Mouse (Mus musculus): ENCODE measurements around the gene Lsr. TPM values are rescaled to one million over a fixed set of nuclear protein-coding genes. Genes with fewer than 3 reads are reported as not detected.
A peak's percentile ranks its signal among the peaks of the same experiment; 100 is the strongest.

Gene Lsr
- 2.1 TPM in 1 of 2 replicates, not detected in the other for polyA plus RNA-seq (2012; ENCODE audit: insufficient read depth, low replicate concordance)

DNA sequence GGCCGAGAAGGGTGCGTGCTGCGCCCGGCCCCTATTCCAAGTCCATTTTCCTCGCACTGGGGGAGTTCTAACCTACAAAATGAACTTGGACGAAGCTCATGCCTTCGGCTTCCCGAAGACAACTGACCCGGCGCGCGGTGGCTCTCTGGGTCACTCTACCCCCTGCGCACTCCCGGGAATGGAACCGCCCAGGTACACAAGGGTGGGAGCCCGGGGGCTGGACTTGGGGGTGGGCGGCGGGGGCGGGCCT, at the start of gene Lsr:
Lsr (minus strand) TSS at position 214 of the 250 bp plus-strand sequence.
- Histone ChIP-seq H3K36me3 (replicated peaks; ENCODE audit: low read length) (no peaks in the 10 kb centered on the region), H3K4me1 (peaks cover 23% of the 10 kb centered on the region), H3K4me3 (replicated peaks) (peak within 1 kb of the TSS; percentile 91), H3K9me3 (no peaks in the 10 kb centered on the region), H3K27me3 (replicated peaks) (peaks cover 22% of the 10 kb centered on the region)
- no peak for TF ChIP-seq GATA1 (IDR thresholded peaks at IDR 0.05; ENCODE audit: borderline replicate concordance, low read length)
- no peak for TF ChIP-seq FLI1 (IDR thresholded peaks at IDR 0.05; ENCODE audit: low read length)

DNA sequence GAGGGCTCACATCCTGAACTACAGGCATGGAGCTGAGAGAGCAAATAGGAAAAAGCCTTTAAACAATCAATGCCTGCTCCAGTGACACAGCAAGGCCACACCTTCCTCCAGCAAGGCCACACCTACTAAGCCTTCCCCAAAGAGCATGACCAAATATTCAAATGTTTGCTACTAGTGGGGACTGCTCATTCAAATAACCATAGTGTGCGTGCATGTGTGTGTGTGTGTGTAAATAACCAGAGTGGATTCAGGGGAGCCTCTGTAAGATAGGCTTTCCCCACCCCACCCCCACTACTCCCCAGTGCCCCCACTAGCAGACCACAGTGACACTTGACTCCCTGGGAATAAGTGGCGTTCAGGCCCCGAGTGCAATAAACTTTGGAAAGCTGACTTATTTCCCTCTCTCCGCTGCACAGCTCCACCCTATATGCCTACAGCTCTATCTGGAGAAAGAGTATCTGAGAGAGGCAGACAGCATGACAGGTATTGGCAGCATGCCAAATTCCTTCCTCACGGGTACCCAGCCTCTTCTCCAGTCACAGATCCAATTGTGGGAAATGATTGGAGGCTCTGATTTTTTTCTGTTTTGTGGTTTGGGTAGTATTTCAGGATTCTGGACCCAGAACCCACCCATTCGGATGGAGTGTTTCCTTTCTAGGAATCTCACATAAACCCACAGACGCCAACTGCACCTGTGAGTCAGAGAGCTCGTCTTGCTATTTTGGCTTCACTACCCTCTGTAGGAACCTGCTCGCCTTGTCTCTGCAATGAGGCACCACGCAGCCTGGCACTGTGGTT, 44.0 kb upstream of the Lsr start:
- TF ChIP-seq GATA1 (IDR thresholded peaks at IDR 0.05; ENCODE audit: borderline replicate concordance, low read length) (no peak), FLI1 (IDR thresholded peaks at IDR 0.05; ENCODE audit: low read length) (no peak)

DNA sequence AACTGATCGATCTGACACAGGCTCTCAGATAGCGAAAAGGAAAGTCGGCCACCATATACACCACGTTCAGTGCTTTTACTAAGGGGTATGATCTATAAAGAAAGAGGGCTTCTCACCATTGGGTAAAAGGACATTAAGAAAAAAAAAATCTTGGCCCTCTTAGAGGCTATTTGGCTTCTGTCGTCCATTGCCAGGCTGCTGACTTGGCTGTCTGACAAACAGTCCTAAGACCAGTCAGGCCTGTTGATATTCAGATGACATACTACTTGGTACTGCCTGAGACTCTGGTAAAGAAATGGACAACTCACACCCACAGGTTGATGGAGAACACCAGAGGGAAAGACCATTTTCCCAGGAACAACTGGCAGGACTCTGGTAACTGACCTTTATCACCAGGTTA, 39.7 kb upstream of the Lsr start:
- no peaks in the 10 kb centered on the region for H3K36me3 ChIP-seq (replicated peaks; ENCODE audit: low read length)
- no peak overlapping the region for H3K4me3 ChIP-seq (replicated peaks)
- H3K27me3 ChIP-seq (replicated peaks) = peaks cover 3% of the 10 kb centered on the region
- TF ChIP-seq FLI1 (IDR thresholded peaks at IDR 0.05; ENCODE audit: low read length) (no peak), GATA1 (IDR thresholded peaks at IDR 0.05; ENCODE audit: borderline replicate concordance, low read length) (no peak)
- no peaks in the 10 kb centered on the region for H3K9me3 ChIP-seq
- H3K4me1 ChIP-seq = peaks cover 45% of the 10 kb centered on the region

More for the DNA sequence above, 44.0 kb upstream of the Lsr start:
- Histone ChIP-seq H3K4me3 (replicated peaks) (no peak overlapping the region), H3K27me3 (replicated peaks) (peaks cover 8% of the 10 kb centered on the region), H3K36me3 (replicated peaks; ENCODE audit: low read length) (no peaks in the 10 kb centered on the region), H3K4me1 (peaks cover 18% of the 10 kb centered on the region), H3K9me3 (0 out of 2 replicates have a peak, but pooled peaks cover 4% of the 10 kb centered on the region)

DNA sequence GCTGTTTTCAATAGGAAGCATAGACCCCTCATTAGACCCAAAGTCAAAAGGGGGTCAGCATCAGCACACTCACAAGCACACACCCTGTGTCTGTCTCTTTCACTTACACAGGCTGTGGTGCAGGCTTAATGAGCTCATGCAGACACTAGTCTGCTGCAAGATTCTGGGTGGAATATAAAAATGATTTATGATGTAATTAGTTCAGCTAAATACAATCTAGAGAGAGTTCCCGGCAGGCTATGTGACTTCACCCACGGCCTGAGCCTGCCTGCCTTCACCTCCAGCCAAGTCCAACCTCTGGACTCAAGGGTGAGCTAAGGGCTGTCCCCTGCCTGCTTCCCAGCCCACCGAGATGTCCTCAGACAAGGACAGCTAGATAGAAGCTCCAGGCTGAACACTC, 35.6 kb upstream of the Lsr start:
- H3K9me3 ChIP-seq = peaks cover 8% of the 10 kb centered on the region
- H3K4me3 ChIP-seq (replicated peaks) = no peak overlapping the region
- TF ChIP-seq FLI1 (IDR thresholded peaks at IDR 0.05; ENCODE audit: low read length) (no peak), GATA1 (IDR thresholded peaks at IDR 0.05; ENCODE audit: borderline replicate concordance, low read length) (no peak)
- H3K4me1 ChIP-seq = peaks cover 63% of the 10 kb centered on the region
- no peaks in the 10 kb centered on the region for H3K27me3 ChIP-seq (replicated peaks)
- peaks cover 8% of the 10 kb centered on the region for H3K36me3 ChIP-seq (replicated peaks; ENCODE audit: low read length)

DNA sequence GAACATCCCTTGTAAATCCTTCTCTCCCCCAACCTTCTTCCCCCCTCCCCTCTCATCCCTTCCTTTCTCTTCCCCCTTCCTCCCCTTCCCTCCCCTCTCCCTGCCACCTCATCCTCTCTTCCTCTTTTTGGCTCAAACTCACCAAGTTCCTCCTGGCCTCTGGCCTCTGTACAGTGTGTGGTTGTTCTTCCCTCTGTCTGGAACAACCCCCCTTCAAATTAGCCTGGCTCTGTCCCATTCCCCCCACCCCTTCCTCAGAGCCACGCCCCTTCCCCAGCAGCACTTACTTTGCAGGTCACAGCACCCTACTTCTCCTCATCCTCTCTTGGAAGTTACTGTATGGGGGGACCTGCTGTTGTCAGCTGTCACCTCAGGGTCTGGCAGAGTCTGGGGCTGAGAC, 34.9 kb upstream of the Lsr start:
- H3K36me3 ChIP-seq (replicated peaks; ENCODE audit: low read length) = peaks cover 8% of the 10 kb centered on the region
- no peaks in the 10 kb centered on the region for H3K27me3 ChIP-seq (replicated peaks)
- no peak for TF ChIP-seq GATA1 (IDR thresholded peaks at IDR 0.05; ENCODE audit: borderline replicate concordance, low read length)
- TF ChIP-seq FLI1 (IDR thresholded peaks at IDR 0.05; ENCODE audit: low read length) = no peak
- H3K4me1 ChIP-seq = peaks cover 71% of the 10 kb centered on the region
- peak overlapping the region; percentile 73 for H3K4me3 ChIP-seq (replicated peaks)
- peaks cover 8% of the 10 kb centered on the region for H3K9me3 ChIP-seq

DNA sequence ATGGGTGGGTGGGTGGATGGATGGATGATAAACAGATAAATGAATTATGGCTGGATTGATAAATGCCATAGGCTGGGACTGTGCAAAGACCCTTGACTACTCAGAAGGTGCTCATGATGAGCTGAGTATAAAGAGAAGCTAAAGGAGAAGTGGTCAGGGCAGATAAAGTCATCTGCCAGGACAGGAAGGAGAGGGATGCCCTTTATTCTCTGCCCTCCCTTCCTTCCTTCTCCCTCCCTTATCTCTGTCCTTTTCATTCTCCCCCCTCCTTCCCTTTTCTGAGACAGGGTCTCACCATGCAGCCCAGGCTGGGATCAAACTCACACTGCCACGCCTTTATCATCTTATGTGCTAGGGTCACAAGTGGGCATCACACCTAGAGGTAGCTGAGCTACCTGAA, 34.5 kb upstream of the Lsr start:
- peaks cover 8% of the 10 kb centered on the region for H3K36me3 ChIP-seq (replicated peaks; ENCODE audit: low read length)
- peaks cover 8% of the 10 kb centered on the region for H3K9me3 ChIP-seq
- H3K4me3 ChIP-seq (replicated peaks) = peak overlapping the region; percentile 73
- no peaks in the 10 kb centered on the region for H3K27me3 ChIP-seq (replicated peaks)
- H3K4me1 ChIP-seq = peaks cover 75% of the 10 kb centered on the region
- TF ChIP-seq GATA1 (IDR thresholded peaks at IDR 0.05; ENCODE audit: borderline replicate concordance, low read length) = no peak
- TF ChIP-seq FLI1 (IDR thresholded peaks at IDR 0.05; ENCODE audit: low read length) = no peak

DNA sequence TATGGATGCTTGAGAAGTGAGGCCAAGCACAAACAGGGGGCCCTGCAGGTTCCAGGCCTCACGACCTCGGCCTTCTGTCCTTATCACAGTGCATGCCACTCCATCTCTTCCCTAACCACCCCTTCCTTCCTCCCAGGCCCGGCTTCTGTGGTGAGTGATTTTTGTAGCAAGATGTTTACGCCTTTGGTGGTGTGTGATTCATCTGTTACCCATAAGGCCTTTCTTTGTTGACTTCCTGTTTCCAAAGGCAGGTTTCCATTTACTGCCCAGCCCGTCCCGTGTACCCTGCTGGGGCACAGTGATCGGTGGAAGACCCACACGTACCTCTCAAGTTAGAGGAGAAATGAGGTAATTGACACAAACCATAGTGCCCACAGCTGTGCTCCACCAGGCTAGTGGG, 29.4 kb upstream of the Lsr start:
- TF ChIP-seq FLI1 (IDR thresholded peaks at IDR 0.05; ENCODE audit: low read length) = no peak
- TF ChIP-seq GATA1 (IDR thresholded peaks at IDR 0.05; ENCODE audit: borderline replicate concordance, low read length) = peak; percentile 76; the same call in 1 of the 3 replicates
- Histone ChIP-seq H3K4me3 (replicated peaks) (peak overlapping the region; percentile 82), H3K9me3 (peaks cover 8% of the 10 kb centered on the region), H3K4me1 (peaks cover 74% of the 10 kb centered on the region), H3K27me3 (replicated peaks) (no peaks in the 10 kb centered on the region), H3K36me3 (replicated peaks; ENCODE audit: low read length) (peaks cover 8% of the 10 kb centered on the region)

DNA sequence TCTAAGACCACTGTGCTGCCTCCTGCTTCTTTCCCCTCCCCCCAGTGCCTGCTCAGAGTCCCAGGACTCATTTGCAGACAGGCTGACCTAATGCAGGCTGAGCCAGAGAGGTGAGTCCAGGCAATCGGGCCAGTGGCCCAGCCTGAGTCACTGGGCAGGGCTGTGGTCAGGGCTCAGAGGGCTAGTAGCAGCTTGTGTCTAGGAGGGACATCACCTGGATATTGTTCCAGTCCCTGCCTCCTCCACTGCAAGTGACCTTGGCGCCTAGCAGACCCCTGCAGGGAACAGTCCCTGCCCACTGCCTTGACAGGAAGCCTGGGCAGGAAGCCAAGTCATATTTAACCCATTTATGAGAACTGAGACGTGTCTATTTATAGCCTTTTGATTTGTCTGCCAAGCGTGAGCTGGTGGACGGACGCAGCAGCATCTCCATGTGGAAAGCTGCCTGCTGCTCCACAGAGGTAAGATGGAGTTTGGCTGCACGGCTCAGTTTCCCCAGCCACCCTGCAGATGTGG, 27.3 kb upstream of the Lsr start:
- Histone ChIP-seq H3K27me3 (replicated peaks) (no peaks in the 10 kb centered on the region), H3K4me3 (replicated peaks) (peak overlapping the region; percentile 85), H3K4me1 (peaks cover 59% of the 10 kb centered on the region), H3K9me3 (peaks cover 16% of the 10 kb centered on the region), H3K36me3 (replicated peaks; ENCODE audit: low read length) (peaks cover 10% of the 10 kb centered on the region)
- TF ChIP-seq GATA1 (IDR thresholded peaks at IDR 0.05; ENCODE audit: borderline replicate concordance, low read length) (no peak), FLI1 (IDR thresholded peaks at IDR 0.05; ENCODE audit: low read length) (no peak)

DNA sequence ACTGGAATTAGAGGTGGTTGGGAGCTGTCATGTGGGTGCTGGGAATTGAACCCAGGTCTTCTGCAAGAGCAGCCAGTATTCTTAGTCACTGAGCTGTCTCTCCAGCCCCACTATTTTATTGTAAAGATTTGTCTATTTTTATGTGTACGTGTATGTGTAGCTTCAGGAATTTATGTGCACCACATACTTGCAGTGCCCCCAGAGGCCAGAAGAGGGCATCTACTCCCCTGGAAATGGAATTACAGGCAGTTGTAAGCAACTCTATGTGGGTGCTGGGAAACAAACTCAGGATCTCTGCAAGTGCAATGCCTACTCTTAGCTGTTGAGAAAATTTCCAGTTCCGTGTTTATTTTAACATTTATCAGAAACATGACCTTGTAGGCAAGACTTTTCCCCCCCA, 23.2 kb upstream of the Lsr start:
- no peak overlapping the region for H3K4me3 ChIP-seq (replicated peaks)
- H3K9me3 ChIP-seq = peaks cover 8% of the 10 kb centered on the region
- H3K4me1 ChIP-seq = peaks cover 44% of the 10 kb centered on the region
- TF ChIP-seq FLI1 (IDR thresholded peaks at IDR 0.05; ENCODE audit: low read length) = no peak
- no peaks in the 10 kb centered on the region for H3K27me3 ChIP-seq (replicated peaks)
- H3K36me3 ChIP-seq (replicated peaks; ENCODE audit: low read length) = peaks cover 2% of the 10 kb centered on the region

DNA sequence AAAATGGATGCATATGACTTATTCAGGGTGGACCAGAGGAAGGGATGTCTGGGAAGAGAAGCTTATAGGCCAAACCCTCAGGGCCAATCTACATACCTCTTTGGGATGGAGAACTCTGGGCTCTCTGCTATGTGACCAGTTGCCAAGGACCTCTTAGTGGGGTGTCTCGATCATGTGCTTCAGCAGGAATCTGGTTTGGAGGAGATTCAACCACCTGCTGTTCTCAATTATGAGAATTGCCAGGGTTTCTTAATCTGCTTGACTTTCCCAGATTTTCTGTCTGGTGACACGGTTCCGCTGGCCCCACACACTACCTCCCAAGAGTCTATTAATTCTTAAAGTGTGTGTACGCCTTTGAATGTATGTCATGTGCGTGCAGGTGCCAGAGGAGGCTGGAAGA, 20.7 kb upstream of the Lsr start:
- H3K4me1 ChIP-seq = peaks cover 35% of the 10 kb centered on the region
- H3K9me3 ChIP-seq = peaks cover 11% of the 10 kb centered on the region
- H3K27me3 ChIP-seq (replicated peaks) = peaks cover 3% of the 10 kb centered on the region
- H3K36me3 ChIP-seq (replicated peaks; ENCODE audit: low read length) = peaks cover 2% of the 10 kb centered on the region
- H3K4me3 ChIP-seq (replicated peaks) = no peak overlapping the region
- no peak for TF ChIP-seq GATA1 (IDR thresholded peaks at IDR 0.05; ENCODE audit: borderline replicate concordance, low read length)
- no peak for TF ChIP-seq FLI1 (IDR thresholded peaks at IDR 0.05; ENCODE audit: low read length)

All from megakaryocyte, embryonic 14.5 days (primary cell).